Mouse (Mus musculus): ENCODE measurements around the gene Mlx. TPM values are rescaled to one million over a fixed set of nuclear protein-coding genes. Genes with fewer than 3 reads are reported as not detected.

The Mlx gene
- polyA plus RNA-seq, 1 experiment from 2014 or later: 34.5 TPM

- peak overlapping the region; percentile 70 for H3K4me2 ChIP-seq
- peak overlapping the region; percentile 51 for H3K9ac ChIP-seq
- H3K4me3 ChIP-seq: peak overlapping the region; percentile 38
- peak overlapping the region; percentile 48; the same call in 1 of the 2 replicates for H3K27ac ChIP-seq
- no peaks in the 10 kb centered on the region for H3K27me3 ChIP-seq
- peaks cover 65% of the 10 kb centered on the region for H3K4me1 ChIP-seq (replicated peaks)
- WGBS: 22% methylated on average over 18 of the region's 18 CpGs
- no peaks in the 10 kb centered on the region for H3K9me3 ChIP-seq (replicated peaks)
- ATAC-seq (replicated peaks; ENCODE audit: insufficient number of reproducible peaks, insufficient read depth, low FRiP score, low read depth): no peak
- H3K36me3 ChIP-seq: no peaks in the 10 kb centered on the region
These were observed 20.3 kb upstream of the Mlx start for GRCm38 (mm10) chr11:101066549-101067412.

- peak; percentile 85 for ATAC-seq (replicated peaks; ENCODE audit: insufficient number of reproducible peaks, insufficient read depth, low FRiP score, low read depth)
These were observed 17.5 kb upstream of the Mlx start, which contains the start of gene Naglu for GRCm38 (mm10) chr11:101069391-101070188. TSS of gene Naglu (plus strand) at chr11:101070012.

GRCm38 (mm10) chr11:101070189-101070527, 16.9 kb upstream of the Mlx start:
- H3K4me2 ChIP-seq: peak overlapping the region; percentile 93
- H3K4me3 ChIP-seq: peak overlapping the region; percentile 66
- WGBS: under 1% methylated on average over 35 of the region's 36 CpGs
- H3K36me3 ChIP-seq: no peaks in the 10 kb centered on the region
- peaks cover 31% of the 10 kb centered on the region for H3K4me1 ChIP-seq (replicated peaks)
- ATAC-seq (replicated peaks; ENCODE audit: insufficient number of reproducible peaks, insufficient read depth, low FRiP score, low read depth): peak; percentile 61
- H3K27me3 ChIP-seq: no peaks in the 10 kb centered on the region
- no peaks in the 10 kb centered on the region for H3K9me3 ChIP-seq (replicated peaks)
- H3K9ac ChIP-seq: peak overlapping the region; percentile 67
- H3K27ac ChIP-seq: 0 out of 2 replicates have a peak overlapping the region, but pooled peaks have one; percentile 36

More at GRCm38 (mm10) chr11:101069391-101070188, 17.5 kb upstream of the Mlx start, which contains the start of gene Naglu:
- Histone ChIP-seq H3K27ac (peak within 1 kb of the TSS; percentile 36; the same call in 1 of the 2 replicates), H3K4me2 (peak within 1 kb of the TSS; percentile 93), H3K9me3 (replicated peaks) (no peaks in the 10 kb centered on the region), H3K9ac (peak within 1 kb of the TSS; percentile 67), H3K27me3 (no peaks in the 10 kb centered on the region), H3K36me3 (no peaks in the 10 kb centered on the region), H3K4me3 (peak within 1 kb of the TSS; percentile 66), H3K4me1 (replicated peaks) (peaks cover 37% of the 10 kb centered on the region)
- 4% methylated on average over 35 of the region's 35 CpGs for WGBS

DNA sequence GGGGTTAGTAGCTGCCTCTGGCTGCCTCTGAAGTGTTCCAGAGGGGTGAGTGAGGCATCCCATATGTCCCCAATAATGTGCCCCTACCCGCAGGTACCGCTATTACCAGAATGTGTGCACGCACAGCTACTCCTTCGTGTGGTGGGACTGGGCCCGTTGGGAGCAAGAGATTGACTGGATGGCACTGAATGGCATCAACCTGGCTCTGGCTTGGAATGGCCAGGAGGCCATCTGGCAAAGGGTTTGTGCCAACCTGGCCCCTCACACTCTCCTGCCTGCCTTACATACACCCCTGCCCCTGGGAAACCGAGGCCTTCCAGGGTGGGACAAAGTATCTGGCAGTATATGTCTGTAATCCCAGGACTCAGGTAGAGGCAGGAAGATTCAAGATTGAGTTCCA, 16.1 kb upstream of the Mlx start:
- H3K9ac ChIP-seq: no peak overlapping the region
- peaks cover 28% of the 10 kb centered on the region for H3K4me1 ChIP-seq (replicated peaks)
- no peak for ATAC-seq (replicated peaks; ENCODE audit: insufficient number of reproducible peaks, insufficient read depth, low FRiP score, low read depth)
- H3K9me3 ChIP-seq (replicated peaks): no peaks in the 10 kb centered on the region
- no peaks in the 10 kb centered on the region for H3K27me3 ChIP-seq
- peak overlapping the region; percentile 66 for H3K4me3 ChIP-seq
- H3K36me3 ChIP-seq: no peaks in the 10 kb centered on the region
- peak overlapping the region; percentile 93 for H3K4me2 ChIP-seq
- H3K27ac ChIP-seq: no peak overlapping the region
- WGBS: 69% methylated on average over 6 of the region's 6 CpGs

- Histone ChIP-seq H3K9me3 (replicated peaks) (no peaks in the 10 kb centered on the region), H3K27ac (no peak overlapping the region), H3K27me3 (peaks cover 4% of the 10 kb centered on the region; the same call in 1 of the 2 replicates), H3K9ac (no peak overlapping the region), H3K36me3 (peaks cover 4% of the 10 kb centered on the region; the same call in 1 of the 2 replicates), H3K4me3 (no peak overlapping the region), H3K4me1 (replicated peaks) (peaks cover 18% of the 10 kb centered on the region), H3K4me2 (no peak overlapping the region)
- WGBS: 74% methylated on average over 14 of the region's 14 CpGs
- no peak for ATAC-seq (replicated peaks; ENCODE audit: insufficient number of reproducible peaks, insufficient read depth, low FRiP score, low read depth)
These were observed 15.2 kb upstream of the Mlx start for GRCm38 (mm10) chr11:101071810-101072428.

- peaks cover 17% of the 10 kb centered on the region for H3K4me1 ChIP-seq (replicated peaks)
- ATAC-seq (replicated peaks; ENCODE audit: insufficient number of reproducible peaks, insufficient read depth, low FRiP score, low read depth): no peak
- peaks cover 47% of the 10 kb centered on the region for H3K27me3 ChIP-seq
- no peak within 1 kb of the TSS for H3K27ac ChIP-seq
- 61% methylated on average over 9 of the region's 9 CpGs for WGBS
- no peak within 1 kb of the TSS for H3K4me2 ChIP-seq
- peaks cover 5% of the 10 kb centered on the region; the same call in 1 of the 2 replicates for H3K36me3 ChIP-seq
- H3K4me3 ChIP-seq: no peak within 1 kb of the TSS
- H3K9me3 ChIP-seq (replicated peaks): no peaks in the 10 kb centered on the region
- H3K9ac ChIP-seq: no peak within 1 kb of the TSS
These were observed 9.0 kb upstream of the Mlx start, which contains the start of gene Hsd17b1 for GRCm38 (mm10) chr11:101078121-101078520. TSS of gene Hsd17b1 (plus strand) at chr11:101078411.

GRCm38 (mm10) chr11:101079746-101080145, 7.3 kb upstream of the Mlx start:
- peaks cover 6% of the 10 kb centered on the region; the same call in 1 of the 2 replicates for H3K36me3 ChIP-seq
- H3K27me3 ChIP-seq: peaks cover 47% of the 10 kb centered on the region
- H3K9me3 ChIP-seq (replicated peaks): no peaks in the 10 kb centered on the region

DNA sequence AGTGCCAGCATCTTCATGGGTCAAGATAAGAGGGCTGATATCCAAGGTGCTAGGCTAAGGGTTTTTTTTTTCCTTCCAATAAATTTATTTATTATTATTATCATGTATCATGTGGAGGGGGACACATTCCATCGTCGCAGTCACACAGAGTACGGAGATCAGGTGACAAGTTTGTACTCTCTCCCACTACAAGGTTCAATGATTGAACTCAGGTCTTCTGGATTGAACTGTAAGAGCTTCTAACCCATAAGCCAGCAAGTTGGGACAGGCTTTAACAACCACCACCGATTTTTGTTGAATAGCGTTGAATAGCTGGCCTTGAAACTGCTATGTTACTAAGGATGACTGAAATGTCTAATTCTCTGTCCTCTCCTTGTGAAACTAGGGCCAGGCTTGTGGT, 6.7 kb upstream of the Mlx start:
- no peak overlapping the region for H3K4me2 ChIP-seq
- no peak overlapping the region for H3K4me3 ChIP-seq
- H3K4me1 ChIP-seq (replicated peaks): peaks cover 25% of the 10 kb centered on the region
- H3K36me3 ChIP-seq: peaks cover 10% of the 10 kb centered on the region; the same call in 1 of the 2 replicates
- H3K27me3 ChIP-seq: peaks cover 47% of the 10 kb centered on the region
- no peak overlapping the region for H3K27ac ChIP-seq
- 68% methylated on average over 5 of the region's 5 CpGs for WGBS
- H3K9ac ChIP-seq: no peak overlapping the region
- no peaks in the 10 kb centered on the region for H3K9me3 ChIP-seq (replicated peaks)
- no peak for ATAC-seq (replicated peaks; ENCODE audit: insufficient number of reproducible peaks, insufficient read depth, low FRiP score, low read depth)

More at GRCm38 (mm10) chr11:101079746-101080145, 7.3 kb upstream of the Mlx start:
- Histone ChIP-seq H3K4me1 (replicated peaks) (peaks cover 25% of the 10 kb centered on the region), H3K4me3 (peak overlapping the region; percentile 29), H3K9ac (no peak overlapping the region), H3K27ac (no peak overlapping the region), H3K4me2 (peak overlapping the region; percentile 49)
- ATAC-seq (replicated peaks; ENCODE audit: insufficient number of reproducible peaks, insufficient read depth, low FRiP score, low read depth): no peak
- WGBS: 3% methylated on average over 27 of the region's 27 CpGs

- peaks cover 8% of the 10 kb centered on the region; the same call in 1 of the 2 replicates for H3K36me3 ChIP-seq
- peak overlapping the region; percentile 93 for H3K4me2 ChIP-seq
- H3K4me3 ChIP-seq: peak overlapping the region; percentile 71
- WGBS: 8% methylated on average over 10 of the region's 10 CpGs
- no peak for ATAC-seq (replicated peaks; ENCODE audit: insufficient number of reproducible peaks, insufficient read depth, low FRiP score, low read depth)
- peaks cover 37% of the 10 kb centered on the region for H3K4me1 ChIP-seq (replicated peaks)
- H3K27ac ChIP-seq: peak overlapping the region; percentile 90
- H3K27me3 ChIP-seq: peaks cover 46% of the 10 kb centered on the region
- H3K9ac ChIP-seq: peak overlapping the region; percentile 51
- H3K9me3 ChIP-seq (replicated peaks): no peaks in the 10 kb centered on the region
These were observed 5.4 kb upstream of the Mlx start for GRCm38 (mm10) chr11:101081659-101082058.

DNA sequence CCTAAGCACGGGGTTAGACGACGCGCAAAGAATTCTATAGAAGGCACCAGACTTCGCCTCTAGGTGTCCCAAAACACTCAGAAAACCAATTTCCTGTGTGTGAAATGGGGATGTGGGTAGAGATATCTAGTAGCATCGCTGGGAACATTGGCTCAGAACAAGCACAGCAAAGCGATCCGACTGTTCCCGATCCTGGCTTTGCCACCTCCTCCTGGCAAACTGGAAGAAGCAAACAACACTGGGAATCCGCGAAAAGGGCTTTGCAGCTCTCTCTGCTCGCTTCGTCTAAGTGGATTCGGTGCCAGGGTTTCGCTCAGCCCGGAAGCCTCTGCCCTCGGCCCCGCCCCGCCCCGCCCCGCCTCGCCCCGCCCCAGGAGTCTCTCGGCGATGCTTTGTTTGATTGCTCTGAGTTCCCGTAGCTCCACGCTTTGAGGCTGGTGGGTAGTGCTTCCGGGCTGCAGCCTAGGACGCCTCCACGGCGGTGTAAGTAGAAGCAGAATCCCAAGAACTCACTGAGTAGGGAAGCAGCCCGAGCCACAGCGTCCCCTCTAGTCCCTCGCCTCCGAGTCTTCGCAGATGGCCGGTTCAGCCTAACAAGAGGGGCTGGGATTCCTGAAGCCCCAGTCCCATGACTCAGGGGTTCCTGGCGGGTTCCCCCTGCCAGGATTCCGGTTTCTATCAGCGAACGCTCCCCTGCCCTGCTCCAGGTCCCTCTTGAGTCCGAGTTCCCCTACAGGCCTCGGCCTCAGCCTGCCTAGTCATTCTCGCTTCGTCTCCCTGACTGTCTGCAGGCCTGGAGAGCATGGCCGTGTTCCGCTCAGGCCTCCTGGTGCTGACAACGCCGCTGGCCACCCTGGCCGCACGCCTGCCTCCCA, 4.6 kb upstream of the Mlx start, which contains the start of gene Coasy:
Gene Coasy (plus strand): TSS at position 358 of the 875 bp plus-strand sequence.
- peak; percentile 81 for ATAC-seq (replicated peaks; ENCODE audit: insufficient number of reproducible peaks, insufficient read depth, low FRiP score, low read depth)
- Histone ChIP-seq H3K4me1 (replicated peaks) (peaks cover 40% of the 10 kb centered on the region), H3K9ac (peak within 1 kb of the TSS; percentile 76), H3K36me3 (0 out of 2 replicates have a peak, but pooled peaks cover 5% of the 10 kb centered on the region), H3K4me2 (peak within 1 kb of the TSS; percentile 93), H3K27ac (peak within 1 kb of the TSS; percentile 90), H3K4me3 (peak within 1 kb of the TSS; percentile 71), H3K27me3 (peaks cover 38% of the 10 kb centered on the region), H3K9me3 (replicated peaks) (no peaks in the 10 kb centered on the region)
- under 1% methylated on average over 51 of the region's 51 CpGs for WGBS

Data from heart, embryonic 15.5 days (tissue).